Mouse (Mus musculus) liver, adult 2 months (tissue): Measurements from ENCODE around the gene Per1. TPM values are rescaled to one million over a fixed set of nuclear protein-coding genes. Genes with fewer than 3 reads are reported as not detected.

Experiments used
- DNase-seq: peaks from one replicate; pipeline ENCODE4 v3.0.0-alpha.2; 2011; ENCODE audit warnings: low read depth, low spot score; ENCODE audit errors: extremely low read depth
- H3K27ac ChIP-seq: fragments of 200-500 bp; replicated peaks from 2 replicates; pipeline ENCODE4 v1.5.1; 2012; ENCODE audit warnings: low read depth, mild to moderate bottlenecking, control low read depth, inconsistent platforms, low read length; ENCODE audit not compliant: insufficient read depth
- H3K27me3 ChIP-seq: fragments of 200-500 bp; 2 replicates; pipeline ENCODE4 v1.6.1; 2012; ENCODE audit warnings: mild to moderate bottlenecking, moderate library complexity, low read length, inconsistent platforms; ENCODE audit not compliant: control insufficient read depth, insufficient read depth
- H3K36me3 ChIP-seq: fragments of 200-500 bp; 2 replicates; pipeline ENCODE4 v1.6.1; 2012; ENCODE audit warnings: low read length, inconsistent platforms; ENCODE audit not compliant: control insufficient read depth, insufficient read depth
- H3K4me1 ChIP-seq: fragments of 200-500 bp; 2 replicates; pipeline ENCODE4 v1.6.1; 2011; ENCODE audit warnings: low read length; ENCODE audit not compliant: control insufficient read depth, insufficient read depth
- H3K4me3 ChIP-seq: fragments of 200-500 bp; 2 replicates; pipeline ENCODE4 v1.5.1; 2011; ENCODE audit warnings: low read depth, mild to moderate bottlenecking, control low read depth, low read length, moderate library complexity; ENCODE audit not compliant: insufficient read depth
- H3K79me2 ChIP-seq: fragments of 200-500 bp; 2 replicates; pipeline ENCODE4 v1.6.1; 2012; ENCODE audit warnings: inconsistent platforms, mild to moderate bottlenecking, low read length, moderate library complexity; ENCODE audit not compliant: control insufficient read depth, insufficient read depth
- H3K9ac ChIP-seq: fragments of 200-500 bp; 2 replicates; pipeline ENCODE4 v1.6.1; 2012; ENCODE audit warnings: low read depth, mild to moderate bottlenecking, control low read depth, inconsistent platforms, low read length
- CTCF ChIP-seq: fragments of 200-500 bp; IDR thresholded peaks from 2 replicates; pipeline ENCODE4 v1.5.1; 2011; ENCODE audit warnings: low read depth, low read length, control low read depth
- POLR2A ChIP-seq: fragments of 200-500 bp; IDR thresholded peaks from 2 replicates; pipeline ENCODE4 v1.6.1; 2011; ENCODE audit warnings: low read length, control low read depth; ENCODE audit not compliant: insufficient read depth; ENCODE audit errors: extremely low read depth
- WGBS: fragments of 180-500 bp; shearing (Covaris S2); methylation state at CpG from one replicate; pipeline ENCODE4 v1.1.7; 2018; 5-methylcytosine and 5-hydroxymethylcytosine counted together
- polyA plus RNA-seq: library from polyadenylated mRNA; depleted of rRNA; stranded (reverse); fragments of >200 nt; gene quantifications from 2 replicates; pipeline ENCODE4 v1.2.3, GENCODE M21; 2012
- total RNA-seq: library from RNA; depleted of rRNA; stranded (reverse); fragments of >200 nt; gene quantifications from 2 replicates; pipeline ENCODE4 v1.2.3, GENCODE M21; 2014

The Per1 gene
- total and polyA plus RNA-seq, 2 experiments: 4.6 to 8.0 TPM

DNA sequence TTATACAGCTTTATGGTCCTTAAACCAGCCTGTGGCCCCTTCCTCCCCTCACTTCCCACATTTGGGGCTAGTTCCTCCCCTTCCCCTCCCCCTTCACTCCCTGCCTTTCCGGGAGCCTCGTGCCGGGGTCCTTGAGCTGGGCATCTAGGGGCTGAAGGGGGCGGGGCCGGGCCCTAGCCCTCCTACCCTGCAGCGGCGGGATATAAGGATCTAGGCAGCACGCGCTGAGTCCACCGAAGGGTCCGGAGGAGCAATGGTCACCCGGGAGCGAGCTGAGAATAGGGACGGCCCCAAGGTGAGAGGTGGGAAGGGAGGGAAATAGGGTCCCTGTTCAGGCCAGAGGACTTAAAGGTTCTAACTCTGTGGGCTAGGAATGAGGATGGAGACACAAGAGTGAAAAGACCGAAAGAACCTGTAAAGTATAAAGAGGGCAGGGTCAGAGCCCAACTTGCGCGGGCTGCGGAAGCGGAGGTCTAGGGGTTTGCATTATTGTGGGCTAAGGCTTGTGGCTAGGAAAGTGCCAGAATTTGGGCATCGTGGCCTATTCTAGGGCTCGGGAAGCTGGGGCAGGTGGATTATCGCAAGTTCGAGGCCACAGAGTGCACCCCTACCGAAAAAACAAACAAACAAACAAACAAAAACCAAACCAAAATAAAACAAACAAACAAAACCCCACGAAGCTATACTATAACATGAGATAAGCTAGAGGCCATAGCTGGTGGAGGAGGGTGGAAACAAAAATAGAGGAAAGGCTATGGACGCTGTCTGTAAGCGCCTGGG is 25.4 kb downstream of the Per1 start, which contains the start of gene Hes7:
Gene Hes7 (plus strand): TSS at position 184 of the 780 bp plus-strand sequence.
- H3K27me3 ChIP-seq: no peaks in the 10 kb centered on the region
- TF ChIP-seq POLR2A (no peak), CTCF (no peak)
- WGBS: 21% methylated on average over 27 of the region's 27 CpGs

GRCm38 (mm10) chr11:69121001-69121740 is 26.2 kb downstream of the Per1 start:
- H3K4me1 ChIP-seq: peaks cover 13% of the 10 kb centered on the region; the same call in 1 of the 2 replicates
- no peak for DNase-seq
- H3K36me3 ChIP-seq: no peaks in the 10 kb centered on the region
- no peaks in the 10 kb centered on the region for H3K27me3 ChIP-seq
- WGBS: 7% methylated on average over 33 of the region's 33 CpGs
- H3K79me2 ChIP-seq: no peaks in the 10 kb centered on the region
- H3K9ac ChIP-seq: peak overlapping the region; percentile 75
- TF ChIP-seq POLR2A (no peak), CTCF (no peak)
- peak overlapping the region; percentile 60 for H3K4me3 ChIP-seq
- no peak overlapping the region for H3K27ac ChIP-seq

More for the DNA sequence above, 25.4 kb downstream of the Per1 start, which contains the start of gene Hes7:
- Histone ChIP-seq H3K4me3 (peak within 1 kb of the TSS; percentile 60; the same call in 1 of the 2 replicates), H3K9ac (peak within 1 kb of the TSS; percentile 75), H3K4me1 (peaks cover 7% of the 10 kb centered on the region; the same call in 1 of the 2 replicates), H3K27ac (no peak within 1 kb of the TSS), H3K36me3 (no peaks in the 10 kb centered on the region), H3K79me2 (no peaks in the 10 kb centered on the region)
- no peak for DNase-seq

- peaks cover 15% of the 10 kb centered on the region; the same call in 1 of the 2 replicates for H3K4me1 ChIP-seq
- no peaks in the 10 kb centered on the region for H3K36me3 ChIP-seq
- WGBS: 1% methylated on average over 31 of the region's 32 CpGs
- no peaks in the 10 kb centered on the region for H3K27me3 ChIP-seq
- H3K79me2 ChIP-seq: no peaks in the 10 kb centered on the region
- TF ChIP-seq POLR2A (no peak), CTCF (no peak)
- peak overlapping the region; percentile 60 for H3K4me3 ChIP-seq
- H3K27ac ChIP-seq: no peak overlapping the region
- DNase-seq: peak; percentile 6
- peak overlapping the region; percentile 75 for H3K9ac ChIP-seq
Measured at GRCm38 (mm10) chr11:69121741-69122335, 26.8 kb downstream of the Per1 start.

- TF ChIP-seq CTCF (peak; percentile 69), POLR2A (no peak)
- Histone ChIP-seq H3K27ac (peak within 1 kb of the TSS; percentile 57), H3K9ac (peak within 1 kb of the TSS; percentile 75), H3K79me2 (no peaks in the 10 kb centered on the region), H3K4me1 (peaks cover 13% of the 10 kb centered on the region; the same call in 1 of the 2 replicates), H3K36me3 (no peaks in the 10 kb centered on the region), H3K4me3 (peak within 1 kb of the TSS; percentile 60), H3K27me3 (no peaks in the 10 kb centered on the region)
- WGBS: under 1% methylated on average over 62 of the region's 66 CpGs
- peak; percentile 54 for DNase-seq
Measured at GRCm38 (mm10) chr11:69122336-69122951, 27.4 kb downstream of the Per1 start, which contains the start of gene 9130213A22Rik. Gene 9130213A22Rik (minus strand): TSS chr11:69122589.

DNA sequence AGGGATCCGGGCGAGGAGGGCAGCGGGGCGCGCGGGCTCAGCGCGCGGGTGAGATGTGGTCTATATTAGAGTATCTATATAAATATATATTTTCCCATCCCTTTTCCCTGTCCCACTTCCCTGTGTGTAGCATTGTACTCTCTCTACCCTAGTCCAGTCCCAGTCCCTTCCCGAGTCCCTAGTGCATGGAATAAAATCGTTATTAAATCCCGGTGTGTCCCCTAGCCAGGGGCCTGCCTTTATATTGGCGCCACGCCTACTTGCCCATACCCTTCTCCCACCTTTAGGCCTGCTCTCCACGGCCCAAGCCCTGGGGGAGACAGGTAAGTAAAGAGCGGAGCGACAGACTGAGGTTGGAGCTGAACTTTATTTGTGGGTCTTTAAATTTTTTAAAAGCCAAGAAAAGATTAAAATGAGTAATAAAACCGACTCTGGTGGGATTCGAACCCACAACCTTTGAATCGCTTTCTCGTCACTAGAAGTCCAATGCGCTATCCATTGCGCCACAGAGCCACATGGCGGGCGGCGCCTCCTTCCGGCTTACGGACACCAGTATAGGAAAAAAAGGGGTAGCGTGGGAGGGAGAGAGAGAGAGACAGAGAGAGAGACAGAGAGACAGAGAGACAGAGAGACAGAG is 28.2 kb downstream of the Per1 start:
- DNase-seq: peak; percentile 73
- Histone ChIP-seq H3K27me3 (no peaks in the 10 kb centered on the region), H3K4me3 (peak overlapping the region; percentile 60), H3K36me3 (no peaks in the 10 kb centered on the region), H3K79me2 (no peaks in the 10 kb centered on the region), H3K4me1 (peaks cover 11% of the 10 kb centered on the region; the same call in 1 of the 2 replicates), H3K27ac (peak overlapping the region; percentile 53; the same call in 1 of the 2 replicates), H3K9ac (peak overlapping the region; percentile 75)
- under 1% methylated on average over 29 of the region's 29 CpGs for WGBS
- no peak for TF ChIP-seq POLR2A
- no peak for TF ChIP-seq CTCF
